Mouse (Mus musculus) left cerebral cortex, postnatal 10 days (tissue): ENCODE data around the gene Nktr. TPM values are rescaled to one million over a fixed set of nuclear protein-coding genes. Genes with fewer than 3 reads are reported as not detected.
A peak's percentile ranks its signal among the peaks of the same experiment; 100 is the strongest.

Source experiments
- DNase-seq, 2 experiments: peaks; one replicate each; pipeline ENCODE4 v3.0.0; 2021 to 2022; ENCODE audit warnings: low spot score in 2 of 2, mixed read lengths in 1 of 2; ENCODE audit errors: extremely low spot score in 1 of 2
- intact Hi-C: fragments of 180-260 bp; cut with DNase I; formaldehyde crosslinking; loops from one replicate; pipeline ENCODE4 v1.15.1; 2025
- total RNA-seq, 2 experiments: library from RNA; stranded (reverse); gene quantifications; 2 replicates each; pipeline ENCODE4 v1.2.3; 2021

Gene Nktr
- 100 to 1,000 TPM; 112 to 119 TPM for total RNA-seq

- peak; percentile 97 to 99 for DNase-seq
- intact Hi-C loops, result no loop called here
Measured at GRCm38 (mm10) chr9:121718792-121719318, at the start of gene Nktr. TSS of gene Nktr (plus strand) at chr9:121719169.

GRCm38 (mm10) chr9:121669348-121669791 is 49.6 kb upstream of the Nktr start:
- peak in 1 of 2 experiments; percentile 78 for DNase-seq
- intact Hi-C loops, result loop anchor here (5.0 kb wide), 1 partner anchor 192 kb away; no protein-coding TSS in a partner anchor

GRCm38 (mm10) chr9:121671300-121671699 is 47.7 kb upstream of the Nktr start:
- no peak for DNase-seq
- intact Hi-C loops, result no loop called here

GRCm38 (mm10) chr9:121672311-121672710 is 46.7 kb upstream of the Nktr start:
- DNase-seq, result no peak
- intact Hi-C loops, result no loop called here

- no peak for DNase-seq
- intact Hi-C loops, result no loop called here
Measured at GRCm38 (mm10) chr9:121673716-121674115, 45.3 kb upstream of the Nktr start.

GRCm38 (mm10) chr9:121675011-121675410 is 44.0 kb upstream of the Nktr start:
- intact Hi-C loops, result loop anchor here (5.0 kb wide), 1 partner anchor 33 kb away; the partner anchor contains the start of genes Lyzl4 and Vipr1
- no peak for DNase-seq

GRCm38 (mm10) chr9:121675556-121675955 is 43.4 kb upstream of the Nktr start:
- DNase-seq, result no peak
- intact Hi-C loops, result loop anchor here (5.0 kb wide), 1 partner anchor 33 kb away; the partner anchor contains the start of genes Lyzl4 and Vipr1

GRCm38 (mm10) chr9:121677069-121677468 is 41.9 kb upstream of the Nktr start:
- intact Hi-C loops, result loop anchor here (5.0 kb wide), 1 partner anchor 35 kb away; the partner anchor contains the start of genes Lyzl4 and Vipr1
- no peak for DNase-seq

- intact Hi-C loops, result loop anchor here (5.0 kb wide), 1 partner anchor 35 kb away; the partner anchor contains the start of genes Lyzl4 and Vipr1
Measured at GRCm38 (mm10) chr9:121677476-121677875, 41.5 kb upstream of the Nktr start.

GRCm38 (mm10) chr9:121679549-121679948 is 39.4 kb upstream of the Nktr start:
- intact Hi-C loops, result loop anchor here (5.0 kb wide), 1 partner anchor 37 kb away; the partner anchor contains the start of genes Lyzl4 and Vipr1
- DNase-seq, result peak in 1 of 2 experiments; percentile 76

More at GRCm38 (mm10) chr9:121677476-121677875, 41.5 kb upstream of the Nktr start:
- DNase-seq, result no peak

GRCm38 (mm10) chr9:121681191-121681590 is 37.8 kb upstream of the Nktr start:
- intact Hi-C loops, result no loop called here
- DNase-seq, result no peak

GRCm38 (mm10) chr9:121682037-121682680 is 36.8 kb upstream of the Nktr start:
- DNase-seq, result no peak
- intact Hi-C loops, result no loop called here

GRCm38 (mm10) chr9:121684702-121685101 is 34.3 kb upstream of the Nktr start:
- no peak for DNase-seq
- intact Hi-C loops, result no loop called here

- intact Hi-C loops, result no loop called here
- DNase-seq, result peak in 1 of 2 experiments; percentile 76
Measured at GRCm38 (mm10) chr9:121690200-121690651, 28.7 kb upstream of the Nktr start.

- intact Hi-C loops, result no loop called here
- DNase-seq, result no peak
Measured at GRCm38 (mm10) chr9:121690734-121691133, 28.2 kb upstream of the Nktr start.

GRCm38 (mm10) chr9:121694736-121695135 is 24.2 kb upstream of the Nktr start:
- intact Hi-C loops, result no loop called here
- DNase-seq, result no peak

- DNase-seq, result peak in 1 of 2 experiments; percentile 29
- intact Hi-C loops, result no loop called here
Measured at GRCm38 (mm10) chr9:121696626-121697025, 22.3 kb upstream of the Nktr start.

GRCm38 (mm10) chr9:121697150-121698049 is 21.6 kb upstream of the Nktr start:
- peak in 1 of 2 experiments; percentile 74 for DNase-seq
- intact Hi-C loops, result no loop called here

GRCm38 (mm10) chr9:121704261-121704645 is 14.7 kb upstream of the Nktr start:
- intact Hi-C loops, result no loop called here
- no peak for DNase-seq
